Mouse (Mus musculus) myocyte (in vitro differentiated cells): ENCODE measurements around the gene S100a10. TPM values are rescaled to one million over a fixed set of nuclear protein-coding genes. Genes with fewer than 3 reads are reported as not detected.

Experiments used
- H3K27me3 ChIP-seq: one replicate; pipeline ENCODE4 v1.6.1; 2011; ENCODE audit not compliant: control insufficient read depth, insufficient read depth, insufficient read length
- H3K36me3 ChIP-seq: one replicate; pipeline ENCODE4 v1.6.1; 2011; ENCODE audit not compliant: control insufficient read depth, insufficient read depth
- H3K4me2 ChIP-seq: one replicate; pipeline ENCODE4 v1.6.1; 2011; ENCODE audit warnings: low read depth, control low read depth
- H3K4me3 ChIP-seq: one replicate; pipeline ENCODE4 v1.5.1; 2011; ENCODE audit warnings: mild to moderate bottlenecking, control low read depth, moderate library complexity
- H3K79me2 ChIP-seq: one replicate; pipeline ENCODE4 v1.6.1; 2011; ENCODE audit not compliant: control insufficient read depth, insufficient read depth
- H3ac ChIP-seq: one replicate; pipeline ENCODE4 v1.6.1; 2011; ENCODE audit not compliant: control insufficient read depth, insufficient read length
- CEBPB ChIP-seq: IDR thresholded peaks from 2 replicates; pipeline ENCODE4 v1.6.1; 2011; ENCODE audit warnings: mild to moderate bottlenecking, moderate library complexity; ENCODE audit not compliant: poor library complexity, insufficient read depth, severe bottlenecking
- E2F4 ChIP-seq: IDR thresholded peaks from one replicate; pipeline ENCODE4 v1.6.1; 2011; ENCODE audit warnings: mild to moderate bottlenecking, control low read depth, moderate library complexity; ENCODE audit not compliant: insufficient read depth
- MAX ChIP-seq: IDR thresholded peaks from one replicate; pipeline ENCODE4 v1.6.1; 2011; ENCODE audit warnings: low read depth, mild to moderate bottlenecking, control low read depth
- MYOD1 ChIP-seq, 3 experiments: IDR thresholded peaks; one replicate each; pipeline ENCODE4 v1.6.1; 2011; ENCODE audit warnings: control low read depth in 2 of 3, low read depth in 2 of 3, mild to moderate bottlenecking in 2 of 3, moderate library complexity in 1 of 3; ENCODE audit not compliant: insufficient read length in 2 of 3, control insufficient read depth in 1 of 3
- MYOG ChIP-seq, 3 experiments: IDR thresholded peaks; one replicate each; pipeline ENCODE4 v1.6.1; 2011; ENCODE audit warnings: control low read depth in 2 of 3, low read depth in 2 of 3, mild to moderate bottlenecking in 2 of 3; ENCODE audit not compliant: insufficient read length in 2 of 3, control insufficient read depth in 1 of 3, insufficient read depth in 1 of 3
- POLR2A ChIP-seq: IDR thresholded peaks from one replicate; pipeline ENCODE4 v1.6.1; 2011; ENCODE audit warnings: low read depth, mild to moderate bottlenecking, control low read depth, moderate library complexity; ENCODE audit not compliant: insufficient read length
- POLR2AphosphoS2 ChIP-seq: IDR thresholded peaks from one replicate; pipeline ENCODE4 v1.6.1; 2011; ENCODE audit warnings: low read depth, control low read depth; ENCODE audit not compliant: insufficient read length
- REST ChIP-seq: IDR thresholded peaks from one replicate; pipeline ENCODE4 v1.6.1; 2011; ENCODE audit warnings: mild to moderate bottlenecking, control low read depth, moderate library complexity; ENCODE audit not compliant: insufficient read depth, insufficient read length
- SRF ChIP-seq: IDR thresholded peaks from one replicate; pipeline ENCODE4 v1.6.1; 2011; ENCODE audit warnings: low read depth; ENCODE audit not compliant: control insufficient read depth, insufficient read length
- TCF12 ChIP-seq: IDR thresholded peaks from one replicate; pipeline ENCODE4 v1.6.1; 2011; ENCODE audit warnings: mild to moderate bottlenecking, control low read depth; ENCODE audit not compliant: poor library complexity, insufficient read depth, severe bottlenecking
- TCF3 ChIP-seq: IDR thresholded peaks from one replicate; pipeline ENCODE4 v1.6.1; 2011; ENCODE audit warnings: low read depth, control low read depth; ENCODE audit not compliant: insufficient read length
- USF1 ChIP-seq: IDR thresholded peaks from one replicate; pipeline ENCODE4 v1.6.1; 2011; ENCODE audit warnings: low read depth, mild to moderate bottlenecking, control low read depth, moderate library complexity
- polyA plus RNA-seq: library from polyadenylated mRNA; unstranded; fragments of >200 nt; fragmentation: generic; extraction: Trizol; gene quantifications from one replicate; pipeline ENCODE4 v1.2.1, GENCODE M21; 2012; ENCODE audit warnings: missing spikeins

S100a10 gene
- polyA plus RNA-seq, 1 experiment = 788 TPM

GRCm38 (mm10) chr3:93589629-93590028 is 34.7 kb downstream of the S100a10 start:
- Histone ChIP-seq H3ac (no peak overlapping the region), H3K4me2 (no peak overlapping the region), H3K4me3 (no peak overlapping the region), H3K36me3 (no peaks in the 10 kb centered on the region), H3K27me3 (no peaks in the 10 kb centered on the region), H3K79me2 (no peaks in the 10 kb centered on the region)
- TF ChIP-seq MAX = no peak
- no peak for TF ChIP-seq MYOG (IDR thresholded peaks at IDR 0.05; ENCODE audit: control insufficient read depth in 1 of 3, insufficient read depth in 1 of 3, insufficient read length in 2 of 3, low read depth in 2 of 3)
- TF ChIP-seq POLR2AphosphoS2 = no peak
- TF ChIP-seq MYOD1 (IDR thresholded peaks at IDR 0.05; ENCODE audit: control insufficient read depth in 1 of 3, insufficient read length in 2 of 3, low read depth in 2 of 3) = no peak
- TF ChIP-seq REST = no peak

GRCm38 (mm10) chr3:93590256-93590655 is 35.4 kb downstream of the S100a10 start:
- H3K79me2 ChIP-seq = no peaks in the 10 kb centered on the region
- H3K27me3 ChIP-seq = no peaks in the 10 kb centered on the region

GRCm38 (mm10) chr3:93592100-93592499 is 37.2 kb downstream of the S100a10 start:
- H3K79me2 ChIP-seq = no peaks in the 10 kb centered on the region
- H3K4me3 ChIP-seq = no peak overlapping the region
- H3K27me3 ChIP-seq = no peaks in the 10 kb centered on the region
- H3K4me2 ChIP-seq = no peak overlapping the region
- no peaks in the 10 kb centered on the region for H3K36me3 ChIP-seq
- no peak overlapping the region for H3ac ChIP-seq
- no peak for TF ChIP-seq MAX

More at GRCm38 (mm10) chr3:93590256-93590655, 35.4 kb downstream of the S100a10 start:
- Histone ChIP-seq H3K36me3 (no peaks in the 10 kb centered on the region), H3ac (no peak overlapping the region), H3K4me3 (no peak overlapping the region), H3K4me2 (no peak overlapping the region)
- no peak for TF ChIP-seq MAX
- TF ChIP-seq POLR2A = no peak
- TF ChIP-seq CEBPB = no peak
- TF ChIP-seq USF1 = no peak
- no peak for TF ChIP-seq SRF
- TF ChIP-seq POLR2AphosphoS2 = no peak
- no peak for TF ChIP-seq MYOG (IDR thresholded peaks at IDR 0.05; ENCODE audit: control insufficient read depth in 1 of 3, insufficient read depth in 1 of 3, insufficient read length in 2 of 3, low read depth in 2 of 3)
- no peak for TF ChIP-seq REST

GRCm38 (mm10) chr3:93592976-93593375 is 38.1 kb downstream of the S100a10 start:
- Histone ChIP-seq H3K4me3 (no peak overlapping the region), H3ac (no peak overlapping the region), H3K79me2 (no peaks in the 10 kb centered on the region), H3K36me3 (no peaks in the 10 kb centered on the region), H3K27me3 (no peaks in the 10 kb centered on the region), H3K4me2 (no peak overlapping the region)
- TF ChIP-seq SRF (no peak), TCF3 (no peak), POLR2A (no peak), USF1 (no peak), REST (no peak), MYOD1 (IDR thresholded peaks at IDR 0.05; ENCODE audit: control insufficient read depth in 1 of 3, insufficient read length in 2 of 3, low read depth in 2 of 3) (no peak), MAX (no peak), MYOG (IDR thresholded peaks at IDR 0.05; ENCODE audit: control insufficient read depth in 1 of 3, insufficient read depth in 1 of 3, insufficient read length in 2 of 3, low read depth in 2 of 3) (no peak), POLR2AphosphoS2 (no peak), TCF12 (no peak), E2F4 (no peak), CEBPB (no peak)

GRCm38 (mm10) chr3:93593512-93593911 is 38.6 kb downstream of the S100a10 start:
- H3ac ChIP-seq = no peak overlapping the region
- no peak overlapping the region for H3K4me3 ChIP-seq
- H3K4me2 ChIP-seq = no peak overlapping the region
- TF ChIP-seq POLR2AphosphoS2 (no peak), MYOG (IDR thresholded peaks at IDR 0.05; ENCODE audit: control insufficient read depth in 1 of 3, insufficient read depth in 1 of 3, insufficient read length in 2 of 3, low read depth in 2 of 3) (no peak), SRF (no peak), MYOD1 (IDR thresholded peaks at IDR 0.05; ENCODE audit: control insufficient read depth in 1 of 3, insufficient read length in 2 of 3, low read depth in 2 of 3) (no peak), USF1 (no peak), E2F4 (no peak), CEBPB (no peak), TCF3 (no peak), POLR2A (no peak), MAX (no peak), TCF12 (no peak)
- no peaks in the 10 kb centered on the region for H3K36me3 ChIP-seq
- H3K79me2 ChIP-seq = no peaks in the 10 kb centered on the region
- no peaks in the 10 kb centered on the region for H3K27me3 ChIP-seq
